Mouse (Mus musculus): ENCODE measurements around the gene Sytl3.

Gene Sytl3

GRCm38 (mm10) chr17:6737273-6737997 lies 78.5 kb downstream of the Sytl3 start:
- DNase-seq, result peak; percentile 1 to 2

GRCm38 (mm10) chr17:6738836-6739235 lies 79.9 kb downstream of the Sytl3 start:
- DNase-seq, result no peak

DNA sequence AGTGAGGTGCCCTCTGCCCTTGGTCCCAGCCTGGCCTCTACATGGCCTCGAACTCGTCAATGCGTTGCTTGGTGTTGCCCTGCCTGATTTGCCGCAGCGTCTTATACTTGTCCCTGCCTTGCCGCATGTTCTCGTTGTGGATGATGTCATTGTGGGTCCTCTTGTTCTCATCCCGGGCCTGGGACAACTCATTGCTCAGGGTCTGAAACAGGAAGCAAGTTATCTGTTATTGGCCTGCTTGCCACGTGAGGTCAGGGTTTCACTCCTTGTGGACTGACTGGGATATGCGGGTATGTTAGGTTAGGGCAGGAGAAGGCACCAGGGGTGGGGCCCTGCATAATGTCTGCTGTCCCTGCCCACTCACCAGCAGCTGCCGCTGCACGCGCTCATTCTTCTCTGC lies 80.4 kb downstream of the Sytl3 start:
- DNase-seq, result peak in 1 of 2 experiments; percentile 2

- peak; percentile 0 to 1 for DNase-seq
Observed at GRCm38 (mm10) chr17:6739756-6740155, 80.9 kb downstream of the Sytl3 start.

DNA sequence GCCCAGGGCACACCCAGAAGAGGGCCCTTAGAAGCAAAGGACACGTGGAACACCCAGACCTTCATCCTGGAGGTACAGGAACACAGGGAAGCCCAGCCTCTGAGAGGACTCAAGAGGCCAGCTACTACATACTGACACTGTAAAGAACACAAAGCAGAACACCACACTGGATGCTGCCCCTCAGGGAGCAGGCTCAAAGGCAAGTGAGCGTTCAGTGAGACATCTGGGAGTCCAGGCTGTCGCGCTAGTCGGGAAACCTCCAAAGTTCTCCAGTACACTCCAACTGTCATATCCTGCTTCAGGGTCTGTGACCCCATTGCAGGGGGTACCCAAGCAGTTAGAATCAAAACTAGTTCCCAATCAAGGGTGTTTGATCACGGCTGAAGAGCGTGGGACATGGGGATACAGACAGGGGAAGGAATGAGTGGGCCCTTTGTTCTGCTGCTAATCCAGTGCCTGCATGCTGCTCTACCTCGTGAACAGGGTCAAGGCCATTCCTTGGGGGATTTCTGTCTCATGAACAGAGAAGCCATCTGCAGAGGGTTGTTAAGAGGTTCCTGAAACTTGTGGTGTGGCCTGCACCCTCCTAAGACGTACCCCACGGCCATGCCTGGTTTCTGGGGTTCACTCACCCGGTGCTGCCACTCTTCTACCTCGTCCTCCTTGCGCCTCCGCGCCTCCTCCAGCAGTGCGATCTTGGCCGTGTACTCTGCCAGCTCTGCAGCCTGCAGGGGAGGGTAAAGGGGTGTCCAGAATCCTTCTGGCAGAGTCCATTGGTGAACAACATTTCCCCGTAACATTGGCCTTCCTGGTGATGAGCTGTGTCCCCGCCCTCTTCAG lies 81.7 kb downstream of the Sytl3 start:
- DNase-seq, result peak; percentile 4 to 5

GRCm38 (mm10) chr17:6741271-6741670 lies 82.4 kb downstream of the Sytl3 start:
- DNase-seq, result peak; percentile 3

DNA sequence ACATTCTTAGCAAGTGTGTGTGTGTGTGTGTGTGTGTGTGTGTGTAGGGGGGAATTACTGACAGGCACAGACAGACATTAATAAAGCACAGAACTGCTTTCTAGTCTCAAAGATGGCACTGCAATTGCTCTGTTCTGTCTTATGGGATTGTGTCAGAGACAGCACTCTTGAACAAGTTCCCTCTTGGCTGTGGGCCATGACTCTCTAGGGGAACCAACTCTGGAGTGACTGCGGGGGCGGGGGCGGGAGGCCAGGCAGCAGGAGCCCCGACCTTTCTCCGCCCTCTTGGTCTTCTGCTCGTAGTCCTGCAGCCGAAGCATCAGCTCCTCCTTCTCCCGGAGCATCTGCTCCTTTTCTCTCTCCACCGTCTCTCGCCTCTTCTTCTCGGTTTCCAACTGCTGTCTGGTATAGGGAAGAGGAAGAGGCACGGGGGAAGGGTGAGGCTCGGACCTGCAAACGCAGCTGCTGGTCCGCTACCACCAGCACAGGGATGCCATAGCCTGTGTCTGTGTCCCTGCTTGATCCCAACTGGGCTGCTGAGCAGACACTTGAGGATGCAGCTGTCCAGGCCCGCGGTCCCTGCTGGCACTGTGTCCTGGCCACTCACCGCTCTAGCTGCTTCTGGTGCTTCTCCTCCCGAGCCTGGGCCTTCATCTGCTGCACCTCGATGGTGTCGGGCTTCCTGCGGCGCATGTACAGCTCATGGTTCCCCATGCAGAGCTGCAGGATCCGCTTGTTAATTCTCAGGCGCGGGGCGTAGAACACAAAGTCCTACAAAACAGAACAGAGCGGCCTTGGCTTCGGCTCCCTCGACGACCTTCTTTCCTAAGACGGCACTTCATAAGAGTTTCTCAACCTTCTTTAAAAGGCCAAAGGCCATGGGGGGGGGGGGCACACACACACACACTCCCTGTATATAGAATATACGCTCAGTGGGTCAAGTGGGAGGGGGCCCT lies 83.5 kb downstream of the Sytl3 start:
- peak in 1 of 2 experiments; percentile 41 for DNase-seq

- no peak for DNase-seq
Observed at GRCm38 (mm10) chr17:6743039-6743575, 84.2 kb downstream of the Sytl3 start.

DNA sequence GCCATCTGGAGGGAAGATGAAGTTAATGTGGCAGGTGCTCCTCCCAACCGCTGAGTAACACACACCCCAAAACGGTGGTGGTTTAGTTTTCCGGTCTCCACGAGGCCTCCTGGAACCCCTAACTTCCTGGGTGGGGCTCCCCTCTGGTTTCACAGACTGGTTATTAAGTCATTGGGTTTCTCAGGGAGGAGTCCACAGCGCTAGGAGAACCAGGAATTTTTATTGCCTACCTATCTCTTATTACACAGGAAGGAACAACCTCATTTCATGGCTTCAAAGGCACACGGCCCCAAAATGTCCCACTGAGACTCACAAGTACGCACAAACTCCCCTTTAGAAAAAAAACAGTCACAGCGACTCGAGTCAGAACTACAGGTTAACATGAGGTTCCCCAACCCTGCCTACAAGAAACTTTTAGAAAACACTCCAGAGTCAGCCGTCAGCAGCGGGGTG lies 84.9 kb downstream of the Sytl3 start:
- DNase-seq, result no peak

DNA sequence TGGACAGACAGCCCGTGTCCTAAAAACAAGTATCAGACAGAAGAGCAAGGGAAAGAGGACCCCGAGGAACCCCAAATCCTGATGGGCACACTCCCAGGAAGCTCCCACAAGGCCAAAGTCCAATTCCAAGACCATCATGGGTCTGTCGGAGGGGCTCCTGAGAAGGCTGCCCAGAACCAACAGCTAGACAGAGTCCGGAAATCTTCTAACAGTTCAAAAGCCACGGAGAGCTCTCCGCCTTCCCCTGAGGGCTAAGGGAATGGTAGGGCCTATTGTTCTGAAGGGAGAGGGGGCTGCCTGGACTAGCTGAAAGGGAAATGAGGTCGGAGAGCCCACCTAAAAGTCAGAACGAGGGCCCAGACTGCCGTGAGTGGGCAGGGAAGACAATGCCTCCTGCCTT lies 85.5 kb downstream of the Sytl3 start:
- DNase-seq, result no peak

GRCm38 (mm10) chr17:6744871-6745270 lies 86.0 kb downstream of the Sytl3 start:
- no peak for DNase-seq

- no peak for DNase-seq
Observed at GRCm38 (mm10) chr17:6745503-6745902, 86.6 kb downstream of the Sytl3 start.

- no peak for DNase-seq
Observed at GRCm38 (mm10) chr17:6745975-6746374, 87.1 kb downstream of the Sytl3 start.

DNA sequence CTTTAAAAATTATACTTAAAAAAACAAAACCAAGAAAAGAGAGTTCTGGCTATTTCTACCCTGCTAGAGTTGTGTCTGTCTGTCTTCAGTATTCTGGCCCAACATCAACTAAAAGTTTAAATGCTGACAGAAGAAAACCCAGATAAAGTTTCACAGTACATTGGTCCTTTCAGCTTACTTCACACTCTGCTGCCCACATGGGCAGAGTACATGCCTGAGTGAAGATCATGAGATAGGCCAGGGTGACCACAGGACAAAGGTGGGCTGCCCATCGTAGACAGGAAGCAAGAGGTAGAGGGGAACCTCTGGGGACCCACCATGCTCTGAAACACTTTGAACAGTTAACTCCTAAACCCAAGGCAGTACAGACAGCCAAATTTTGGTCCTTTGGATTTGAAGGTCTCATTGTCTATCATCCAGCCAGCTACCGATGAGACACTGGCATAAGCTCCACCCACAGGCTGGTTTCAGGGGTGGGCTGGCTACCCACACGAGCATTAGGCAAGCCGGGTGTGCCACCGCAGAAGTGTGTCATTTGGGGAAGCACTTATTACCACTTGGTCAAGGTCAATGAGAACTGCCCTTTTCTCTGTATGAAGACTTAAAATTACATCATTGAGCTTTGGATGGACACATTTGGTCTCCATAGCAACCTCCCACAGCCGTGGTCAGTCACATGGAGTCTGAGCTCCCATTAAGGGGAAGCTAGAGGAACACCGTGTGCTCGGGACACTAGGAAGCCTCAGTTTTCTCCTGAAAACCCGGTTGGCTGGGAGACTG lies 87.7 kb downstream of the Sytl3 start:
- DNase-seq, result no peak

DNA sequence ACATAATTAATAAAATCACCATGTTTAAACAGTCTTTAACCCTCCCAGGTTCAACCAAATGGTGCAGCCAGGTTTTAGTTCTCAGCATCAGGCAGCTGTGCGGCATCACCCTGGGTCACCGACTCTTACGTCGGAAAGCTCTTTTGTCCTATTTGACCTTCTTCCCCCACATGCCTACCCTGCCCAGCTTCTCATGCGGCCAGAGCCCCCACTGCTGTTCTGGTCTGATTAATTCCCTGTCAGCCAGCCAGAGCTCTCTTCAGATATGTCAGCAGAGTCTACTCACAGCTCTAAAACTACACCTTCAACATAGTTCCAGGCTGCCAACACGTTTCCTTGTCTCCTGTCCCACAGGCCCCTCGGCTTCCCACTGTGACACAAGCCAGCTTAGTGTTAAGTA lies 88.6 kb downstream of the Sytl3 start:
- DNase-seq, result no peak

DNA sequence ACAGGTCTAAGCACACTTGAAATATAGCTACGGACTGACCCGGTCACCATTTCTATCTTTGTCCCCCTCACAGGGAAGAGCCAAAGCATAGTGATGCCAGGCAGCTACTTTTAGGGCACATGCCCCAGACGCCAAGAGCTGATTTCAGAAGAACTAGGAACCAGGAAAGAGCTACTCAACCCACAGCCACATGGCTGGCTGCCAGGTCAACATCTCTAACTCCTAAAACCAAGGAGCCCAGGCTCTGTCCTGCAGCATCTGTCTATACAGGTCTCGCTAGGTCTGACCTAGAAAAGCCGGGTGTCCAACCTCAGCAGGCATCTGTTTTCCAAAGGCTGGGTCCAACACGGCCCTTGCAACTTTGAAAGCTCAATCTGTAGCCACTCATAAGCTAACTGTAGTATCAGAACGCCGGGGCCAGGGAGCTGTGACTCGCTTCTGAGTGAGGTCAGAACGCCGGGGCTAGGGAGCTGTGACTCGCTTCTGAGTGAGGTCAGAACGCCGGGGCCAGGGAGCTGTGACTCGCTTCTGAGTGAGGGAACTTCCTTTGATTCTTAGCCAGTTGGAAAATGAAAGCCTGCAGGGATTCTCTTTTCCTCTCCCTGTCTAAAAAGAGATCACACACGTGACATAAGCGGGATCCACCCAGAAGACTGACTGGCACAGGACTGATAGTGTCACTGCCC lies 90.0 kb downstream of the Sytl3 start:
- DNase-seq, result no peak

GRCm38 (mm10) chr17:6751221-6751859 lies 92.4 kb downstream of the Sytl3 start:
- no peak for DNase-seq

DNA sequence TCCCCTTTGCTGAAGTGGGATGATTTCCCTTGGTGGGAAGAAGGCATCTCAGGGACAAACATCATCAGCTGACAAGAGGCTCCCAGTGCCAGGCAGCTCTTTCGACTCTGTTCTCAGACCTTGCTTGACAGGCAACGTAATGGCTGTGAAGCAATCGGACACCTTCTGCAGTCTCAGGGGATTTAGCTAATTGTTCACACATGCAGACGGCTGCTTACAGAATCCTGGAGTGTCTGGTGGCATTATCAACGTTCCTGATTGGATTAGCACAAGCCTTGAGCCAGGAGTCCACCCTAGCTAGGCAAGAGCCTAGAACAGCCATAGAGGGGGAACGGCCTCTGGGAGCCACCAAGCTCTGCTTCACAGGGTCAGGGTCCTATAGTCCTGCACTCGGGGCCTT lies 93.5 kb downstream of the Sytl3 start:
- DNase-seq, result no peak

- no peak for DNase-seq
Observed at GRCm38 (mm10) chr17:6755176-6755575, 96.3 kb downstream of the Sytl3 start.

DNA sequence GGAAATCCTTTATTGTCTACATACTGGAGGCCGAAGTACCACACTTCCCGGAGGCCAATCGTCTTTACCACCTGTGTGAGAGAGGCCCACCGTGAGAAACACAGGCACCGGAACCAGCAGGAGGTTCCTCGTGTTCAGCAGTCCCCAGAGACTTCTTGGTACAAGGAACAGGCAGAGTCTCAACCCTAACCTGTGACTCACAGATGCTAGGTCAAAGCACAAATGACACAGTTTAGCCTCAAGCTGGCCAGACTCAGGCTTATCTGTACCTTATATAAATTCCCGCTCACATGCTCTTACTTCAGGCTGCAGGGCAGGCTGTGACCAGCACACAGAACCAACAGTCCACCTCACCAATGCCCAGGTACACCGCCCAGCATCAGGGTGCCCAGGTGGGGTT lies 97.0 kb downstream of the Sytl3 start:
- DNase-seq, result no peak

DNA sequence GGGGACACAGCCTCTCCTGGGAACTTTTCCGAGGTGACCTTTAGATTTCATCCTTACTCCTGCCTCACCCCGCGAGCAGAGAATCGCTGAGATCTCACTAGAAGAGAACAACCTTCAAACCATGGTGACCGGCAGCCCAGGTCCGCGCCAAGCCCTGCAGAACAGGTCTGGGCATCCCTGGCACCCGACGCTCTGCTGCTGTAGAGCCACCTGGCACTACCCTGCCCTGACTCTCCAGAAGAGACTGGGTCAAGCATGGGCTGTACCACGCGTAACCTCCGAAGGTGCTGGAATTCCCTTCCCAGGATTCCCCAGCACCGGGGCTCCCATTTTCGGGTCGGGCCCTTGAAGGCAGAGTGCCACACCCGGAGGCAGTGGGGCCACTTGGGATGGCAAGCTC lies 99.0 kb downstream of the Sytl3 start:
- DNase-seq, result peak in 1 of 2 experiments; percentile 31

Measured in cerebellum, postnatal 25 days (tissue).